Mouse (Mus musculus) embryonic fibroblast, embryonic 13.5 days (primary cell): ENCODE measurements around the gene Rpl35.

Experiments
- CTCF ChIP-seq: IDR thresholded peaks from 2 replicates; pipeline ENCODE4 v1.5.1; 2011; ENCODE audit warnings: mild to moderate bottlenecking, control low read depth, low read length, moderate library complexity, borderline replicate concordance; ENCODE audit not compliant: insufficient read depth
- POLR2A ChIP-seq: IDR thresholded peaks from 2 replicates; pipeline ENCODE4 v1.6.1; 2011; ENCODE audit warnings: low read depth, mild to moderate bottlenecking, control low read depth, low read length, moderate library complexity

GRCm38 (mm10) chr2:39000587-39000919, 4.9 kb downstream of the Rpl35 start:
- no peak for TF ChIP-seq CTCF
- TF ChIP-seq POLR2A, result no peak; the same call in 1 of the 2 replicates
